ENCODE assay signal across 8 mouse cellular contexts in the genomic region with DNA sequence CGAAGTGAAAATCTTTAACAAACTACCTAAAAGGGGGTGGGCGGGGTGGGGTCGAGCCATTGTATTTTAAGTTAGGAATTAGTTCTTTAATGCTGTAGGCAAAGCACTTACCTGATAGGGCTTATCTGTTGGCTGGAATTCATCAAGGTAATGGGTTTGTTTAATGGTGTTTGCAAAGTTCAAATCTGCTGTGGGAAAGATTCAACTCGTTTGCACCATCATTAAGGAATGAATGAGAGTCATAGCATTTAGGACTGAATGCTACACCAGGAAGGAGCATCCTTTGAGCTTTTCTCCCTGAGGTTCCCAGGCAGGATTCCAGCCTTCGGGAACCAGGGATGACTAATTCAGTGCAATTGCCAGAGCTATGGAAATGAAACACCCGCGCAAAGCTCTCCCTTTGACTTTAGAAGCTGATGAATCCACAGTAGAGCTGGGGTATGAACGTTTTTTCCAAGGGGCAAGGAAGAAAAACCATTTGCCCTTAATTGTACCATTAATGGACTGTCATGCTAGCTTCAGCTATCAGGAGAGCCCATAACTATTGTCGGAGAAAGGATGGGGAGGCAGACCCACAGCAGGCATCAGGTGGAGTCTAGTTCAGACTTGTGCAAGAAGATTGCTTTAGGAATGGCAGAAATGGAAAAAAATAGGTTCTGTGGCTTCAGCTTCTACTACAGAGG. TPM values are rescaled to one million over a fixed set of nuclear protein-coding genes. Genes with fewer than 3 reads are reported as not detected.
DNase-seq lines count a peak whose midpoint lies in the region; ATAC-seq lines count a peak whose summit lies in the region.

No protein-coding gene starts in this region.

- H3K9me3 ChIP-seq in heart, embryonic 13.5 days, result no peaks in the 10 kb centered on the region

- H3K4me1 ChIP-seq in heart, embryonic 13.5 days, result peaks cover 15% of the 10 kb centered on the region

- H3K36me3 ChIP-seq in heart, embryonic 13.5 days, result no peaks in the 10 kb centered on the region

- no peak overlapping the region for H3K27ac ChIP-seq in heart, embryonic 13.5 days (replicated peaks)

- peak overlapping the region; percentile 82 for H3K4me2 ChIP-seq in heart, embryonic 13.5 days

- H3K9ac ChIP-seq in heart, embryonic 13.5 days, result peak overlapping the region; percentile 48

- DNase-seq in gastrocnemius, adult 18-20 months (ENCODE audit: low spot score), result peak; percentile 6
- no peak for DNase-seq in gastrocnemius, adult 8-10 months (ENCODE audit: low spot score in 2 of 2)
- DNase-seq in Muller cell, postnatal 12 days (ENCODE audit: inconsistent ontology term), result peak; percentile 27
- peak; percentile 19 to 31 for DNase-seq in left cerebral cortex, postnatal 36 days (ENCODE audit: low spot score in 2 of 2)
- peak; percentile 13 for DNase-seq in right cerebral cortex, postnatal 14 days
- no peak for DNase-seq in spleen, postnatal 4 days (ENCODE audit: low spot score in 2 of 2)
- no peak for DNase-seq in urinary bladder, postnatal 4 days (ENCODE audit: low spot score in 2 of 2)

- peaks cover 46% of the 10 kb centered on the region for H3K27me3 ChIP-seq in heart, embryonic 13.5 days (replicated peaks)

- ATAC-seq in heart, embryonic 13.5 days (ENCODE audit: extremely low read depth, insufficient number of reproducible peaks, low FRiP score, low TSS enrichment), result no peak

- peak overlapping the region; percentile 55 for H3K4me3 ChIP-seq in heart, embryonic 13.5 days

- WGBS in heart, embryonic 13.5 days, result 15% methylated on average over 9 of the region's 9 CpGs

- intact Hi-C loops in left cerebral cortex, postnatal 36 days (cut with DNase I), result loop anchor here (5.0 kb wide), 1 partner anchor 55 kb away; a partner anchor contains a TSS

RNA-seq across cellular contexts. Expression of a gene that starts 57.3 kb away (rescaled TPM):
- 1 to 10 TPM; 2.5 to 2.9 TPM for total RNA-seq in gastrocnemius, adult 18-20 months (2021)
- total RNA-seq in gastrocnemius, adult 8-10 months (2022), result 1 to 10 TPM; 1.3 to 2.2 (median 1.5) TPM
- 2.4 and 3.1 TPM in 2 replicates for polyA plus RNA-seq in heart, embryonic 13.5 days (2015; fragmentation: Nextera tagmentation; extraction: Ambion mirVana)
- total RNA-seq in left cerebral cortex, postnatal 36 days (2021), result 1 to 10 TPM; 7.5 to 8.1 TPM

Comparison
In these comparisons a context has a peak if more than half of its experiments do, and no peak if none do; other contexts are left out.
1. DNase-seq: peak in gastrocnemius, adult 18-20 months (single experiment), Muller cell, postnatal 12 days (single experiment), left cerebral cortex, postnatal 36 days (2 of 2) and right cerebral cortex, postnatal 14 days (single experiment); none in gastrocnemius, adult 8-10 months (0 of 2), spleen, postnatal 4 days (0 of 2) and urinary bladder, postnatal 4 days (0 of 2).